Mouse (Mus musculus) lung, adult 2 months (tissue): ENCODE data around the gene March1.

Source experiments
- CTCF ChIP-seq: fragments of 200-500 bp; IDR thresholded peaks from 2 replicates; pipeline ENCODE4 v1.5.1; 2011; ENCODE audit warnings: mild to moderate bottlenecking, low read length, control low read depth; ENCODE audit not compliant: insufficient read depth
- POLR2A ChIP-seq: fragments of 200-500 bp; IDR thresholded peaks from 2 replicates; pipeline ENCODE4 v1.6.1; 2011; ENCODE audit warnings: low read depth, mild to moderate bottlenecking, control low read depth, low read length, borderline replicate concordance; ENCODE audit errors: extremely low read depth

GRCm38 (mm10) chr8:66270116-66270515 is 652.4 kb downstream of the March1 start:
- TF ChIP-seq CTCF (no peak), POLR2A (no peak)
